In genomic region chr1:90843836-90844235, GRCm38 (mm10) we compare ENCODE assay signal across 7 mouse cellular contexts. TPM values are rescaled to one million over a fixed set of nuclear protein-coding genes. Genes with fewer than 3 reads are reported as not detected.
A peak's percentile ranks its signal among the peaks of the same experiment; 100 is the strongest.
DNase-seq lines count a peak whose midpoint lies in the region; ATAC-seq and TF ChIP-seq lines count a peak whose summit lies in the region.

Gene Col6a3, minus strand, starts transcription at chr1:90843971.

- no peaks in the 10 kb centered on the region for H3K27me3 ChIP-seq in hindbrain, embryonic 14.5 days (ENCODE audit: control insufficient read depth, insufficient read depth, low read length)
- no peaks in the 10 kb centered on the region for H3K27me3 ChIP-seq in liver, embryonic 11.5 days (replicated peaks; ENCODE audit: control insufficient read depth, insufficient read depth, low read length)
- no peaks in the 10 kb centered on the region for H3K27me3 ChIP-seq in stomach, embryonic 16.5 days (ENCODE audit: control insufficient read depth, insufficient read depth, low read length)
- no peaks in the 10 kb centered on the region for H3K27me3 ChIP-seq in midbrain, embryonic 10.5 days (ENCODE audit: low read depth, poor library complexity, severe bottlenecking)

- H3K4me2 ChIP-seq in hindbrain, embryonic 14.5 days (replicated peaks) = peak within 1 kb of the TSS; percentile 7; the same call in 1 of the 2 replicates
- H3K4me2 ChIP-seq in liver, embryonic 11.5 days = peak within 1 kb of the TSS; percentile 27
- peak within 1 kb of the TSS; percentile 60 for H3K4me2 ChIP-seq in stomach, embryonic 16.5 days (ENCODE audit: low read depth, low read length)

- peak; percentile 5 to 43 for DNase-seq in adrenal gland, postnatal 36 days
- peak; percentile 47 for DNase-seq in forelimb bud, embryonic 11.5 days (ENCODE audit: low read depth, low spot score)
- no peak for DNase-seq in hindbrain, embryonic 14.5 days (ENCODE audit: low spot score)
- no peak for DNase-seq in liver, embryonic 11.5 days (ENCODE audit: low spot score)
- DNase-seq in left cerebral cortex, adult 2 months (ENCODE audit: extremely low spot score in 1 of 2, low spot score in 2 of 2) = no peak
- no peak for DNase-seq in midbrain, embryonic 10.5 days (ENCODE audit: low spot score)

- ATAC-seq in hindbrain, embryonic 14.5 days (ENCODE audit: low FRiP score) = no peak
- no peak for ATAC-seq in liver, embryonic 11.5 days (replicated peaks; ENCODE audit: low FRiP score)
- peak; percentile 87 for ATAC-seq in stomach, embryonic 16.5 days (ENCODE audit: insufficient read depth, low FRiP score)

- H3K9me3 ChIP-seq in hindbrain, embryonic 14.5 days (ENCODE audit: control insufficient read depth, low read length) = no peaks in the 10 kb centered on the region
- H3K9me3 ChIP-seq in liver, embryonic 11.5 days (ENCODE audit: control insufficient read depth, low read length) = no peaks in the 10 kb centered on the region
- H3K9me3 ChIP-seq in stomach, embryonic 16.5 days (replicated peaks; ENCODE audit: control insufficient read depth, low read length) = no peaks in the 10 kb centered on the region
- no peaks in the 10 kb centered on the region for H3K9me3 ChIP-seq in midbrain, embryonic 10.5 days (replicated peaks)

- peak within 1 kb of the TSS; percentile 7; the same call in 1 of the 2 replicates for H3K4me3 ChIP-seq in hindbrain, embryonic 14.5 days (replicated peaks; ENCODE audit: low read length)
- peak within 1 kb of the TSS; percentile 0; the same call in 1 of the 2 replicates for H3K4me3 ChIP-seq in liver, embryonic 11.5 days (ENCODE audit: low read depth, low read length)
- H3K4me3 ChIP-seq in stomach, embryonic 16.5 days (replicated peaks; ENCODE audit: low read length) = peak within 1 kb of the TSS; percentile 49
- H3K4me3 ChIP-seq in left cerebral cortex, adult 2 months = no peak within 1 kb of the TSS
- H3K4me3 ChIP-seq in midbrain, embryonic 10.5 days = no peak within 1 kb of the TSS

- H3K9ac ChIP-seq in hindbrain, embryonic 14.5 days = no peak within 1 kb of the TSS
- no peak within 1 kb of the TSS for H3K9ac ChIP-seq in liver, embryonic 11.5 days (ENCODE audit: low read depth, low read length)
- peak within 1 kb of the TSS; percentile 76 for H3K9ac ChIP-seq in stomach, embryonic 16.5 days (ENCODE audit: low read length)

- no peaks in the 10 kb centered on the region for H3K36me3 ChIP-seq in hindbrain, embryonic 14.5 days (replicated peaks; ENCODE audit: control insufficient read depth, insufficient read depth)
- no peaks in the 10 kb centered on the region for H3K36me3 ChIP-seq in liver, embryonic 11.5 days (ENCODE audit: control insufficient read depth, insufficient read depth, low read length)
- no peaks in the 10 kb centered on the region for H3K36me3 ChIP-seq in stomach, embryonic 16.5 days (ENCODE audit: control insufficient read depth, insufficient read depth, low read length)
- no peaks in the 10 kb centered on the region for H3K36me3 ChIP-seq in midbrain, embryonic 10.5 days

- intact Hi-C loops in left cerebral cortex, adult 2 months (cut with DNase I) = loop anchor here (5.0 kb wide), 1 partner anchor 242 kb away; the partner anchor contains the start of gene Cops8

- 60% methylated on average over 4 of the region's 4 CpGs for WGBS in hindbrain, embryonic 14.5 days
- WGBS in liver, embryonic 11.5 days = 54% methylated on average over 4 of the region's 4 CpGs
- WGBS in stomach, embryonic 16.5 days = 22% methylated on average over 4 of the region's 4 CpGs
- 68% methylated on average over 4 of the region's 4 CpGs for WGBS in midbrain, embryonic 10.5 days

- no peaks in the 10 kb centered on the region for H3K4me1 ChIP-seq in hindbrain, embryonic 14.5 days (replicated peaks; ENCODE audit: control insufficient read depth, insufficient read depth, low read length)
- H3K4me1 ChIP-seq in liver, embryonic 11.5 days (replicated peaks; ENCODE audit: control insufficient read depth, insufficient read depth, low read length) = no peaks in the 10 kb centered on the region
- peaks cover 3% of the 10 kb centered on the region; the same call in 1 of the 2 replicates for H3K4me1 ChIP-seq in stomach, embryonic 16.5 days (ENCODE audit: control insufficient read depth, insufficient read depth, low read length)
- no peaks in the 10 kb centered on the region for H3K4me1 ChIP-seq in midbrain, embryonic 10.5 days

- no peak for TF ChIP-seq CTCF in left cerebral cortex, adult 2 months (IDR thresholded peaks at IDR 0.05)

- H3K27ac ChIP-seq in hindbrain, embryonic 14.5 days = no peak within 1 kb of the TSS
- H3K27ac ChIP-seq in liver, embryonic 11.5 days (ENCODE audit: low read depth, low read length) = no peak within 1 kb of the TSS
- H3K27ac ChIP-seq in stomach, embryonic 16.5 days (ENCODE audit: low read length) = peak within 1 kb of the TSS; percentile 90
- no peak within 1 kb of the TSS for H3K27ac ChIP-seq in left cerebral cortex, adult 2 months
- H3K27ac ChIP-seq in midbrain, embryonic 10.5 days (replicated peaks) = no peak within 1 kb of the TSS

RNA-seq across cellular contexts. Expression of gene Col6a3, which starts in this region (rescaled TPM):
- 10 to 100 TPM; 38.0 to 66.0 TPM for total RNA-seq in adrenal gland, postnatal 36 days (2021)
- 11.9 and 12.6 TPM in 2 replicates for polyA plus RNA-seq in hindbrain, embryonic 14.5 days (2014; fragmentation: Nextera tagmentation; extraction: Ambion mirVana)
- 13.1 and 13.7 TPM in 2 replicates for polyA plus RNA-seq in liver, embryonic 11.5 days (2014; fragmentation: Nextera tagmentation; extraction: Ambion mirVana)
- polyA plus RNA-seq in stomach, embryonic 16.5 days (2015; fragmentation: Nextera tagmentation; extraction: Ambion mirVana) = 144 and 162 TPM in 2 replicates
- 1 to 10 TPM; 5.8 to 6.6 TPM for total RNA-seq in left cerebral cortex, adult 2 months (2021)
- polyA plus RNA-seq in midbrain, embryonic 10.5 days (2016; fragmentation: Nextera tagmentation; extraction: Ambion mirVana) = 3.0 and 5.4 TPM in 2 replicates

Comparison
In these comparisons a context has a peak if more than half of its experiments do, and no peak if none do; other contexts are left out.
1. RNA of gene Col6a3 (total RNA-seq): 38.0 to 66.0 TPM in adrenal gland, postnatal 36 days; 5.8 to 6.6 TPM in left cerebral cortex, adult 2 months; every median in the first group is over 4 times any median in the second.
2. DNase-seq: peak in adrenal gland, postnatal 36 days (2 of 2) and forelimb bud, embryonic 11.5 days (single experiment); none in hindbrain, embryonic 14.5 days (single experiment), liver, embryonic 11.5 days (single experiment), left cerebral cortex, adult 2 months (0 of 2) and midbrain, embryonic 10.5 days (single experiment).
3. H3K4me2 ChIP-seq: peak in every context shown above with its lines; median percentile 60 in stomach, embryonic 16.5 days; 27 in liver, embryonic 11.5 days; 7 in hindbrain, embryonic 14.5 days.
4. H3K4me3 ChIP-seq: peak in hindbrain, embryonic 14.5 days (single experiment), liver, embryonic 11.5 days (single experiment) and stomach, embryonic 16.5 days (single experiment); none in left cerebral cortex, adult 2 months (single experiment) and midbrain, embryonic 10.5 days (single experiment).